Mouse (Mus musculus) liver, embryonic 14.5 days (tissue): ENCODE measurements around the gene Baz2a.

ENCODE experiments used
- CTCF ChIP-seq: IDR thresholded peaks from 2 replicates; pipeline ENCODE4 v1.5.1; 2016; ENCODE audit warnings: antibody characterized with exemption, low read depth, control low read depth
- EP300 ChIP-seq: IDR thresholded peaks from 2 replicates; pipeline ENCODE4 v1.6.1; 2016; ENCODE audit warnings: antibody characterized with exemption, low read depth

DNA sequence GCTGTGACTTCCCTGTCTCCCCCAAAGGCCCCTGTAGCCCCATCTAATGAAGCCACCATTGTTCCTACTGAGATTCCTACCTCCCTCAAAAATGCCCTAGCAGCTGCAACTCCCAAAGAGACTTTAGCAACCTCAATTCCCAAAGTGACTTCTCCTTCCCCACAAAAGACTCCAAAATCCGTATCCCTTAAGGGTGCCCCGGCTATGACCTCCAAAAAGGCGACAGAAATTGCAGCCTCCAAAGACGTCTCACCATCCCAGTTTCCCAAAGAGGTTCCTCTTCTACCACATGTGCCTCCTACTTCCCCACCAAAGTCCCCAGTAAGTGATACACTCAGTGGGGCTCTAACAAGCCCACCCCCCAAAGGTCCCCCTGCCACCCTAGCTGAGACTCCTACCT, 49.7 kb upstream of the Baz2a start:
- no peak for TF ChIP-seq CTCF
- TF ChIP-seq EP300: no peak
